ENCODE assay signal across 14 mouse cellular contexts in genomic region chr13:53235953-53236352, GRCm38 (mm10). TPM values are rescaled to one million over a fixed set of nuclear protein-coding genes. Genes with fewer than 3 reads are reported as not detected.
A peak's percentile ranks its signal among the peaks of the same experiment; 100 is the strongest.
DNase-seq lines count a peak whose midpoint lies in the region; ATAC-seq and TF ChIP-seq lines count a peak whose summit lies in the region.
"Had no signal": no experiment of that assay in that cellular context is flagged by ENCODE, and none has a peak within 500 bp of the region (broad histone marks: within the 10 kb centered on the region; RNA-seq: fewer than 3 reads in every experiment).

No protein-coding gene starts in this region.

- WGBS in forebrain, embryonic 12.5 days = 15% methylated on average over 7 of the region's 7 CpGs
- 13% methylated on average over 7 of the region's 7 CpGs for WGBS in forebrain, embryonic 11.5 days
- 10% methylated on average over 7 of the region's 7 CpGs for WGBS in midbrain, embryonic 10.5 days
- WGBS in midbrain, postnatal 0 days = 21% methylated on average over 7 of the region's 7 CpGs
- 19% methylated on average over 7 of the region's 7 CpGs for WGBS in embryonic facial prominence, embryonic 13.5 days
- WGBS in limb, embryonic 10.5 days = 15% methylated on average over 7 of the region's 7 CpGs

- 0 out of 2 replicates have a peak, but pooled peaks have one; percentile 5 for ATAC-seq in forebrain, embryonic 12.5 days (ENCODE audit: low FRiP score)
- no peak for ATAC-seq in forebrain, embryonic 11.5 days (replicated peaks; ENCODE audit: low FRiP score)
- ATAC-seq in midbrain, postnatal 0 days (ENCODE audit: low FRiP score) = no peak
- no peak for ATAC-seq in embryonic facial prominence, embryonic 13.5 days (ENCODE audit: insufficient number of reproducible peaks, insufficient read depth, low FRiP score, low TSS enrichment, low read depth)
- ATAC-seq: midbrain, embryonic 16.5 days had no signal

- H3K36me3 ChIP-seq in forebrain, embryonic 12.5 days (replicated peaks) = no peaks in the 10 kb centered on the region
- no peaks in the 10 kb centered on the region for H3K36me3 ChIP-seq in forebrain, embryonic 11.5 days (ENCODE audit: control insufficient read depth, insufficient read depth, low read length)
- H3K36me3 ChIP-seq in midbrain, embryonic 10.5 days = 0 out of 2 replicates have a peak, but pooled peaks cover 3% of the 10 kb centered on the region
- H3K36me3 ChIP-seq in midbrain, postnatal 0 days (ENCODE audit: insufficient read depth, low read length) = no peaks in the 10 kb centered on the region
- peaks cover 3% of the 10 kb centered on the region for H3K36me3 ChIP-seq in embryonic facial prominence, embryonic 13.5 days
- H3K36me3 ChIP-seq in limb, embryonic 10.5 days = peaks cover 7% of the 10 kb centered on the region
- H3K36me3 ChIP-seq: G1E had no signal

- H3K27ac ChIP-seq in forebrain, embryonic 12.5 days = peak overlapping the region; percentile 74
- no peak overlapping the region for H3K27ac ChIP-seq in forebrain, embryonic 11.5 days (ENCODE audit: low read depth, low read length)
- peak overlapping the region; percentile 82 for H3K27ac ChIP-seq in midbrain, embryonic 10.5 days (replicated peaks)
- no peak overlapping the region for H3K27ac ChIP-seq in midbrain, postnatal 0 days (ENCODE audit: low read depth, low read length)
- peak overlapping the region; percentile 75 for H3K27ac ChIP-seq in embryonic facial prominence, embryonic 13.5 days
- peak overlapping the region; percentile 72; the same call in 1 of the 2 replicates for H3K27ac ChIP-seq in limb, embryonic 10.5 days
- H3K27ac ChIP-seq: layer of hippocampus, adult 2 months had no signal

- TF ChIP-seq CTCF in midbrain, postnatal 0 days (IDR thresholded peaks at IDR 0.05) = no peak

- DNase-seq in forebrain, embryonic 11.5 days (ENCODE audit: low spot score) = no peak
- no peak for DNase-seq in midbrain, embryonic 10.5 days (ENCODE audit: low spot score)
- DNase-seq in midbrain, postnatal 0 days (ENCODE audit: low spot score) = no peak
- no peak for DNase-seq in limb, embryonic 10.5 days (ENCODE audit: low spot score)
- no peak for DNase-seq in frontal cortex, adult 2 months (ENCODE audit: extremely low spot score in 1 of 2, low spot score in 1 of 2)
- no peak for DNase-seq in layer of hippocampus, postnatal 14 days (ENCODE audit: low spot score in 2 of 2)
- DNase-seq: B cell, adult 2 months; cerebellum, adult 11 months had no signal

- 0 out of 2 replicates have a peak overlapping the region, but pooled peaks have one; percentile 21 for H3K9ac ChIP-seq in forebrain, embryonic 12.5 days
- H3K9ac ChIP-seq in forebrain, embryonic 11.5 days (ENCODE audit: low read length) = no peak overlapping the region
- no peak overlapping the region for H3K9ac ChIP-seq in midbrain, postnatal 0 days (replicated peaks; ENCODE audit: low read length, poor library complexity, severe bottlenecking)
- H3K9ac ChIP-seq in embryonic facial prominence, embryonic 13.5 days = no peak overlapping the region

- peaks cover 63% of the 10 kb centered on the region for H3K4me1 ChIP-seq in forebrain, embryonic 12.5 days
- peaks cover 34% of the 10 kb centered on the region for H3K4me1 ChIP-seq in forebrain, embryonic 11.5 days (replicated peaks; ENCODE audit: control insufficient read depth, insufficient read depth, low read length)
- H3K4me1 ChIP-seq in midbrain, embryonic 10.5 days = peaks cover 70% of the 10 kb centered on the region
- H3K4me1 ChIP-seq in midbrain, postnatal 0 days (ENCODE audit: insufficient read depth, low read length) = no peaks in the 10 kb centered on the region
- peaks cover 78% of the 10 kb centered on the region for H3K4me1 ChIP-seq in embryonic facial prominence, embryonic 13.5 days
- H3K4me1 ChIP-seq in limb, embryonic 10.5 days = peaks cover 91% of the 10 kb centered on the region

- no peak overlapping the region for H3K4me2 ChIP-seq in forebrain, embryonic 12.5 days
- H3K4me2 ChIP-seq in forebrain, embryonic 11.5 days (ENCODE audit: low read depth, low read length, severe bottlenecking) = no peak overlapping the region
- H3K4me2 ChIP-seq in midbrain, postnatal 0 days (ENCODE audit: low read depth, low read length, poor library complexity, severe bottlenecking) = no peak overlapping the region
- 0 out of 2 replicates have a peak overlapping the region, but pooled peaks have one; percentile 42 for H3K4me2 ChIP-seq in embryonic facial prominence, embryonic 13.5 days

- H3K27me3 ChIP-seq in forebrain, embryonic 12.5 days = peaks cover 38% of the 10 kb centered on the region
- H3K27me3 ChIP-seq in forebrain, embryonic 11.5 days (ENCODE audit: control insufficient read depth, insufficient read depth, low read length) = no peaks in the 10 kb centered on the region
- peaks cover 54% of the 10 kb centered on the region for H3K27me3 ChIP-seq in midbrain, embryonic 10.5 days (ENCODE audit: low read depth, poor library complexity, severe bottlenecking)
- no peaks in the 10 kb centered on the region for H3K27me3 ChIP-seq in midbrain, postnatal 0 days (ENCODE audit: insufficient read depth, low read length)
- no peaks in the 10 kb centered on the region; the same call in none of the 2 replicates for H3K27me3 ChIP-seq in embryonic facial prominence, embryonic 13.5 days
- H3K27me3 ChIP-seq in limb, embryonic 10.5 days (ENCODE audit: low read depth, poor library complexity, severe bottlenecking) = no peaks in the 10 kb centered on the region

- H3K9me3 ChIP-seq in forebrain, embryonic 12.5 days = no peaks in the 10 kb centered on the region
- no peaks in the 10 kb centered on the region for H3K9me3 ChIP-seq in forebrain, embryonic 11.5 days (ENCODE audit: control insufficient read depth, low read length)
- no peaks in the 10 kb centered on the region for H3K9me3 ChIP-seq in midbrain, embryonic 10.5 days (replicated peaks)
- no peaks in the 10 kb centered on the region for H3K9me3 ChIP-seq in midbrain, postnatal 0 days (ENCODE audit: low read length)
- 0 out of 2 replicates have a peak, but pooled peaks cover 3% of the 10 kb centered on the region for H3K9me3 ChIP-seq in embryonic facial prominence, embryonic 13.5 days
- H3K9me3 ChIP-seq in limb, embryonic 10.5 days (replicated peaks) = no peaks in the 10 kb centered on the region

- no peak overlapping the region for H3K4me3 ChIP-seq in forebrain, embryonic 12.5 days (replicated peaks)
- H3K4me3 ChIP-seq in forebrain, embryonic 11.5 days (ENCODE audit: low read depth, low read length) = no peak overlapping the region
- no peak overlapping the region for H3K4me3 ChIP-seq in midbrain, embryonic 10.5 days
- no peak overlapping the region for H3K4me3 ChIP-seq in midbrain, postnatal 0 days (ENCODE audit: low read depth, low read length)
- no peak overlapping the region for H3K4me3 ChIP-seq in embryonic facial prominence, embryonic 13.5 days
- H3K4me3 ChIP-seq in limb, embryonic 10.5 days = peak overlapping the region; percentile 11; the same call in 1 of the 2 replicates
- H3K4me3 ChIP-seq: layer of hippocampus, adult 2 months had no signal

RNA-seq across cellular contexts. Expression of gene Ror2, which starts 50.0 kb away (rescaled TPM):
- polyA plus RNA-seq in forebrain, embryonic 12.5 days (2016; fragmentation: Nextera tagmentation; extraction: Ambion mirVana) = 13.9 and 18.5 TPM in 2 replicates
- polyA plus RNA-seq in forebrain, embryonic 11.5 days (2014; fragmentation: Nextera tagmentation; extraction: Ambion mirVana) = 13.1 and 16.4 TPM in 2 replicates
- 9.7 and 11.0 TPM in 2 replicates for polyA plus RNA-seq in midbrain, embryonic 10.5 days (2016; fragmentation: Nextera tagmentation; extraction: Ambion mirVana)
- total RNA-seq in midbrain, postnatal 0 days (2014; rRNA removed) = 5.2 and 5.8 TPM in 2 replicates
- 2.0 TPM in 2 replicates for polyA plus RNA-seq in midbrain, postnatal 0 days (2015; fragmentation: Nextera tagmentation; extraction: Ambion mirVana)
- 25.8 and 27.4 TPM in 2 replicates for polyA plus RNA-seq in embryonic facial prominence, embryonic 13.5 days (2015; fragmentation: Nextera tagmentation; extraction: Ambion mirVana)
- polyA plus RNA-seq in limb, embryonic 10.5 days (2016; fragmentation: Nextera tagmentation; extraction: Ambion mirVana) = 37.9 and 40.1 TPM in 2 replicates
- 1.2 and 1.4 TPM in 2 replicates for polyA plus RNA-seq in frontal cortex, adult 2 months (2012; rRNA removed)
- 1 to 10 TPM; 1.4 to 1.8 TPM for total RNA-seq in layer of hippocampus, postnatal 14 days (2021)
- total RNA-seq: G1E; granulocyte monocyte progenitor cell, adult 5-6 weeks had no signal
- polyA plus RNA-seq: G1E had no signal

Comparison
In these comparisons a context has a peak if more than half of its experiments do, and no peak if none do; other contexts are left out.
1. H3K27ac ChIP-seq: peak in forebrain, embryonic 12.5 days (single experiment), midbrain, embryonic 10.5 days (single experiment), embryonic facial prominence, embryonic 13.5 days (single experiment) and limb, embryonic 10.5 days (single experiment); none in forebrain, embryonic 11.5 days (single experiment) and midbrain, postnatal 0 days (single experiment).